ENCODE assay signal across 1 mouse cellular context in the genomic region with DNA sequence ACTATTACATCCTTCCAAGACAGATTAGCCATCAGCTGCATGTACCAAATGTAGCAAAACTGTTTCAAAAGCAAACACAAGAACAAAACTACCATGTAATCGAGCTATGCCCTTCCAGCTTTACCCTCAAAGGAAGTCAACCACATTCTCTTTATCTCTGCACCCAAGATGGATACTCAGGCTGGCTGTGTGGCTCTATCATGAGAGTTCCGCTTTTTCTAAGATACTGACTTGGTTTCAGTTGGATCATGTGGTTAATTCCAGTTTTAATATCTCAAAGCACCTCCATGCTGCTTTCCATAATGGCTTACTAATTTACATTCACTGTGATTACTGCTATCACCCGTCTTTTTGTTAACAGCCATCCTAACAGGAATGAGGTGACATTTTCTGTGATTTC.
TF ChIP-seq lines count a peak whose summit lies in the region.

No protein-coding gene starts in this region.

TF ChIP-seq in MEL, 35 proteins besides CTCF, POLR2A, EP300 and RAD21 (continued from another document):
- TF ChIP-seq TBP (IDR thresholded peaks at IDR 0.05; ENCODE audit: low read depth, low read length), result no peak
- peak; percentile 81 for TF ChIP-seq USF1 (IDR thresholded peaks at IDR 0.05; ENCODE audit: low read depth, low read length)
- TF ChIP-seq TCF12 (IDR thresholded peaks at IDR 0.05; ENCODE audit: low read depth, low read length), result peak; percentile 97
- TF ChIP-seq KAT2A (conservative IDR thresholded peaks at IDR 0.05; ENCODE audit: low read depth, low read length), result no peak
- TF ChIP-seq NRF1 (IDR thresholded peaks at IDR 0.05; ENCODE audit: insufficient read depth, low read depth, low read length, poor library complexity, severe bottlenecking), result no peak
- TF ChIP-seq BHLHE40 (IDR thresholded peaks at IDR 0.05; ENCODE audit: borderline replicate concordance, low read depth, low read length), result no peak
- TF ChIP-seq ZKSCAN1 (IDR thresholded peaks at IDR 0.05; ENCODE audit: low read depth, low read length), result no peak
- peak; percentile 54; the same call in 1 of the 2 replicates for TF ChIP-seq ZNF384 (IDR thresholded peaks at IDR 0.05; ENCODE audit: low read depth, low read length)
- 0 out of 2 replicates have a peak, but pooled peaks have one; percentile 18 for TF ChIP-seq ZMIZ1 (IDR thresholded peaks at IDR 0.05; ENCODE audit: low read depth, low read length)
- peak; percentile 97 for TF ChIP-seq MYB (IDR thresholded peaks at IDR 0.05; ENCODE audit: low read depth, low read length)
- TF ChIP-seq JUND (IDR thresholded peaks at IDR 0.05; ENCODE audit: low read depth, low read length), result no peak
- TF ChIP-seq GATA1 (IDR thresholded peaks at IDR 0.05; ENCODE audit: low read depth, low read length), result peak; percentile 98
- TF ChIP-seq MAX (IDR thresholded peaks at IDR 0.05; ENCODE audit: low read length), result peak; percentile 51; the same call in 1 of the 2 replicates
- TF ChIP-seq POLR2AphosphoS2 (IDR thresholded peaks at IDR 0.05; ENCODE audit: low read length), result no peak
- TF ChIP-seq UBTF (IDR thresholded peaks at IDR 0.05; ENCODE audit: borderline replicate concordance, insufficient read depth, low read depth, low read length), result no peak
- peak; percentile 93 for TF ChIP-seq ETS1 (IDR thresholded peaks at IDR 0.05; ENCODE audit: low read depth, low read length)
- peak; percentile 96 for TF ChIP-seq TAL1 (IDR thresholded peaks at IDR 0.05; ENCODE audit: low read length)
- peak; percentile 57; the same call in 1 of the 2 replicates for TF ChIP-seq HCFC1 (IDR thresholded peaks at IDR 0.05; ENCODE audit: low read depth, low read length)
- TF ChIP-seq E2F4 (IDR thresholded peaks at IDR 0.05; ENCODE audit: borderline replicate concordance, low read depth, low read length), result no peak
- no peak for TF ChIP-seq USF2 (IDR thresholded peaks at IDR 0.05; ENCODE audit: borderline replicate concordance in 1 of 2, insufficient read depth in 1 of 2, low read depth in 1 of 2, low read length in 2 of 2)
- peak; percentile 89; the same call in 1 of the 2 replicates for TF ChIP-seq MYC (IDR thresholded peaks at IDR 0.05; ENCODE audit: low read depth, low read length)
- TF ChIP-seq RCOR1 (IDR thresholded peaks at IDR 0.05; ENCODE audit: low read depth, low read length), result peak; percentile 97
- TF ChIP-seq MEF2A (IDR thresholded peaks at IDR 0.05; ENCODE audit: extremely low read depth, insufficient replicate concordance, low read depth, low read length, poor library complexity, severe bottlenecking), result 0 out of 2 replicates have a peak, but pooled peaks have one; percentile 21
- TF ChIP-seq ZC3H11A (IDR thresholded peaks at IDR 0.05; ENCODE audit: low read depth, low read length), result peak; percentile 25; the same call in 1 of the 2 replicates
- TF ChIP-seq MAFK (IDR thresholded peaks at IDR 0.05; ENCODE audit: borderline replicate concordance, low read depth, low read length), result peak; percentile 67; the same call in 1 of the 2 replicates
- TF ChIP-seq MXI1 (IDR thresholded peaks at IDR 0.05; ENCODE audit: low read depth, low read length), result peak; percentile 71
